Mouse (Mus musculus) bone marrow, adult 2 months (tissue): ENCODE results near the gene Ddx39.

Source experiments
- CTCF ChIP-seq: fragments of 200-500 bp; IDR thresholded peaks from 2 replicates; pipeline ENCODE4 v1.5.1; 2011; ENCODE audit warnings: low read length, control low read depth; ENCODE audit not compliant: control insufficient read depth, insufficient read depth
- POLR2A ChIP-seq: fragments of 200-500 bp; IDR thresholded peaks from 2 replicates; pipeline ENCODE4 v1.6.1; 2011; ENCODE audit warnings: low read depth, mild to moderate bottlenecking, control low read depth, low read length, borderline replicate concordance; ENCODE audit not compliant: control insufficient read depth

DNA sequence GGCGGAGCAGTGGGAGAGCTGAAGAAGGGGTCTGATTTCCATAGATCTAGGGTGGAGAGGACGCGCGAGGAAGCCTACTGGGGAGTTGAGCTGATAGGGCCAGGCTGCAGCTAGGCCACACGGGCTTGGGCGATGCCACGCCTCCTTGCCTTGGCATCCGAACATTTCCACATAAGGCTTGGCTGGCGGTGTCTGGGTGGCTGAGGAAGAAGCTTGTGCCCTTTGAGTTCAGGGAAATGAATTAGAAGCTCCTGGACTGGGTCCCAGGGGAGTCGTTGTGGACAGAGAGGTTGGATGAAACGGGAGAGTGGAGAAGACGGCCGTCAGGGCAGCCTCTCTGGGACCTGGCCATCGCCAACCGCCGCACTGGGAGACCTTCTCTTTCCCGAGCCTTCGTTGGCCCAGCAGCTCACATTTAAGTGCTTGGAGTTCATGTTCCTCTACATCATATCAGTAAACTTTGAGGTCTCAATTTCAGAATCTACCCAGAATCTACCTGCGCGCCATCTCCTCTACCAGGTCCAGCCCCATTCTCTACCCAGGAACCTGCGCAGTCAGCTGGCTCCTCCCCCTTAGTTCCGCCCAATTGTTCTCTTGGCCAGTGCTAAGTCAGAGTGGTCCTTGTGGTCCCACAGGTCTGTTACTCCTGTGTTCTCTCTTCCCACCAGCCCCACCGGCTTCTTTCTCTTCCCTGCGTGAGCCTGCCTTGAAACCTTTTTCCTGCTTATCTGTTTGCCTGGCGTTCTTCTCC is 57.9 kb downstream of the Ddx39 start:
- TF ChIP-seq CTCF (no peak), POLR2A (no peak)
